Mouse (Mus musculus) ES-E14 (cell line): ENCODE data around the gene Gldc. TPM values are rescaled to one million over a fixed set of nuclear protein-coding genes. Genes with fewer than 3 reads are reported as not detected.

Experiments
- DNase-seq: peaks from one replicate; pipeline ENCODE4 v3.0.0-alpha.2; 2013; ENCODE audit warnings: low read depth, low spot score
- H3K27ac ChIP-seq: 2 replicates; pipeline ENCODE4 v1.5.1; 2012; ENCODE audit warnings: low read depth, mild to moderate bottlenecking, low read length, moderate library complexity, mixed read lengths; ENCODE audit not compliant: poor library complexity, insufficient read depth, severe bottlenecking
- H3K36me3 ChIP-seq: 2 replicates; pipeline ENCODE4 v1.6.1; 2012; ENCODE audit warnings: mild to moderate bottlenecking, low read length, moderate library complexity, mixed read lengths; ENCODE audit not compliant: control insufficient read depth, poor library complexity, insufficient read depth, severe bottlenecking
- H3K4me1 ChIP-seq, 2 experiments: fragments of 150-350 bp in 1 of 2; sonication (generic) in 1 of 2; 2 replicates each; pipeline ENCODE4 v1.6.1; 2012; ENCODE audit warnings: low read length in 2 of 2, mild to moderate bottlenecking in 1 of 2, mixed read lengths in 1 of 2; ENCODE audit not compliant: control insufficient read depth in 2 of 2, insufficient read depth in 2 of 2, poor library complexity in 1 of 2
- H3K4me3 ChIP-seq, 2 experiments: fragments of 150-350 bp in 1 of 2; sonication (generic) in 1 of 2; 2 replicates each; pipeline ENCODE4 v1.5.1; 2012; ENCODE audit warnings: low read length in 2 of 2, low read depth in 1 of 2, mild to moderate bottlenecking in 1 of 2, mixed read lengths in 1 of 2; ENCODE audit not compliant: insufficient read depth in 1 of 2, poor library complexity in 1 of 2, severe bottlenecking in 1 of 2
- H3K9ac ChIP-seq: 2 replicates; pipeline ENCODE4 v1.6.1; 2012; ENCODE audit warnings: low read depth, mild to moderate bottlenecking, low read length, mixed read lengths; ENCODE audit not compliant: poor library complexity, insufficient read depth, severe bottlenecking
- H3K9me3 ChIP-seq: fragments of 150-350 bp; sonication (generic); 2 replicates; pipeline ENCODE4 v1.6.1; 2012; ENCODE audit warnings: low read depth, mild to moderate bottlenecking, low read length; ENCODE audit not compliant: control insufficient read depth, insufficient read depth
- CHD2 ChIP-seq: IDR thresholded peaks from 2 replicates; pipeline ENCODE4 v1.6.1; 2014; ENCODE audit warnings: mild to moderate bottlenecking, low read depth, low read length, inconsistent platforms
- HCFC1 ChIP-seq: IDR thresholded peaks from 2 replicates; pipeline ENCODE4 v1.6.1; 2012; ENCODE audit warnings: low read length, inconsistent platforms, borderline replicate concordance; ENCODE audit not compliant: insufficient read depth
- MAFK ChIP-seq: IDR thresholded peaks from 2 replicates; pipeline ENCODE4 v1.6.1; 2014; ENCODE audit warnings: mild to moderate bottlenecking, low read depth, low read length, inconsistent platforms; ENCODE audit not compliant: insufficient read depth
- ZC3H11A ChIP-seq: IDR thresholded peaks from 2 replicates; pipeline ENCODE4 v1.6.1; 2012; ENCODE audit warnings: low read depth, mild to moderate bottlenecking, inconsistent platforms, low read length, borderline replicate concordance
- ZNF384 ChIP-seq: IDR thresholded peaks from 2 replicates; pipeline ENCODE4 v1.6.1; 2012; ENCODE audit warnings: low read depth, low read length, inconsistent platforms
- in situ Hi-C, 2 experiments: fragments of 600-800 bp; cut with MboI; formaldehyde crosslinking; loops; one replicate each; pipeline ENCODE4 v1.15.1; 2025; ENCODE audit warnings: low sequenced_read_pairs in 2 of 2, inconsistent platforms in 1 of 2; ENCODE audit not compliant: unreplicated experiment in 2 of 2
- total RNA-seq: library from RNA; depleted of rRNA; stranded (reverse); fragments of 300-350 nt; gene quantifications from 2 replicates; pipeline ENCODE4 v1.2.3, GENCODE M21; 2012

The Gldc gene
- total RNA-seq, 1 experiment = 188 TPM

GRCm38 (mm10) chr19:30125670-30126059, 49.6 kb downstream of the Gldc start:
- H3K27ac ChIP-seq = no peak overlapping the region
- no peak for TF ChIP-seq MAFK
- TF ChIP-seq HCFC1 = no peak
- no peak for TF ChIP-seq CHD2
- TF ChIP-seq ZC3H11A = no peak
- TF ChIP-seq ZNF384 = no peak
- H3K4me3 ChIP-seq = no peak overlapping the region
- in situ Hi-C loops = no loop called here
- DNase-seq = no peak
- H3K4me1 ChIP-seq = no peaks in the 10 kb centered on the region
- peaks cover 37% of the 10 kb centered on the region for H3K36me3 ChIP-seq
- H3K9me3 ChIP-seq = no peaks in the 10 kb centered on the region
- no peak overlapping the region for H3K9ac ChIP-seq

- Histone ChIP-seq H3K9ac (no peak overlapping the region), H3K27ac (no peak overlapping the region), H3K4me1 (no peaks in the 10 kb centered on the region), H3K36me3 (peaks cover 37% of the 10 kb centered on the region), H3K9me3 (no peaks in the 10 kb centered on the region), H3K4me3 (no peak overlapping the region)
- in situ Hi-C loops = no loop called here
- TF ChIP-seq ZNF384 (no peak), MAFK (no peak), CHD2 (no peak), ZC3H11A (no peak), HCFC1 (no peak)
- DNase-seq = no peak
Observed at GRCm38 (mm10) chr19:30124999-30125669, 50.1 kb downstream of the Gldc start.

GRCm38 (mm10) chr19:30118344-30119312, 56.6 kb downstream of the Gldc start:
- Histone ChIP-seq H3K9ac (no peak overlapping the region), H3K4me1 (peaks cover 0 to 3% of the 10 kb centered on the region in 2 experiments; a peak in 1 of 4 replicates), H3K4me3 (no peak overlapping the region), H3K27ac (no peak overlapping the region), H3K9me3 (no peaks in the 10 kb centered on the region), H3K36me3 (peaks cover 42% of the 10 kb centered on the region)
- no peak for DNase-seq
- in situ Hi-C loops = no loop called here
- TF ChIP-seq ZC3H11A = no peak
- no peak for TF ChIP-seq CHD2
- no peak for TF ChIP-seq ZNF384
- TF ChIP-seq MAFK = no peak
- TF ChIP-seq HCFC1 = no peak

- no peak overlapping the region for H3K27ac ChIP-seq
- no peak overlapping the region for H3K4me3 ChIP-seq
- no peak for DNase-seq
- H3K9me3 ChIP-seq = no peaks in the 10 kb centered on the region
- in situ Hi-C loops = no loop called here
- no peak overlapping the region for H3K9ac ChIP-seq
- H3K36me3 ChIP-seq = peaks cover 44% of the 10 kb centered on the region
- H3K4me1 ChIP-seq = peaks cover 0 to 3% of the 10 kb centered on the region in 2 experiments; a peak in 1 of 4 replicates
- TF ChIP-seq ZNF384 (no peak), ZC3H11A (no peak), MAFK (no peak), HCFC1 (no peak), CHD2 (no peak)
Observed at GRCm38 (mm10) chr19:30117775-30118174, 57.5 kb downstream of the Gldc start.
